Mouse (Mus musculus): ENCODE data around the gene Pdcd2l. TPM values are rescaled to one million over a fixed set of nuclear protein-coding genes. Genes with fewer than 3 reads are reported as not detected.
A peak's percentile ranks its signal among the peaks of the same experiment; 100 is the strongest.
"Not testable (repeated sequence)": the region's sequence is repeated elsewhere in the genome, so short reads cannot be mapped to it uniquely, and the experiment has no call there.

The Pdcd2l gene
- polyA plus RNA-seq, 1 experiment = 32.1 TPM

GRCm38 (mm10) chr7:34189376-34189989 lies 7.0 kb downstream of the Pdcd2l start:
- no peak overlapping the region for H3K4me3 ChIP-seq (ENCODE audit: control insufficient read depth, low read depth, low read length)
- TF ChIP-seq CTCF (IDR thresholded peaks at IDR 0.05; ENCODE audit: control insufficient read depth, insufficient read depth, insufficient replicate concordance, low read depth, low read length) = no peak
- TF ChIP-seq POLR2A (IDR thresholded peaks at IDR 0.05; ENCODE audit: control insufficient read depth, low read depth, low read length) = no peak
- no peaks in the 10 kb centered on the region for H3K4me1 ChIP-seq (ENCODE audit: control insufficient read depth, insufficient read depth, low read length)
- H3K27ac ChIP-seq (ENCODE audit: control insufficient read depth, insufficient read depth, low read depth, low read length) = no peak overlapping the region
- H3K27me3 ChIP-seq (ENCODE audit: control insufficient read depth, insufficient read depth, low read length) = no peaks in the 10 kb centered on the region
- peaks cover 10% of the 10 kb centered on the region for H3K36me3 ChIP-seq (ENCODE audit: control insufficient read depth, insufficient read depth, low read length)

DNA sequence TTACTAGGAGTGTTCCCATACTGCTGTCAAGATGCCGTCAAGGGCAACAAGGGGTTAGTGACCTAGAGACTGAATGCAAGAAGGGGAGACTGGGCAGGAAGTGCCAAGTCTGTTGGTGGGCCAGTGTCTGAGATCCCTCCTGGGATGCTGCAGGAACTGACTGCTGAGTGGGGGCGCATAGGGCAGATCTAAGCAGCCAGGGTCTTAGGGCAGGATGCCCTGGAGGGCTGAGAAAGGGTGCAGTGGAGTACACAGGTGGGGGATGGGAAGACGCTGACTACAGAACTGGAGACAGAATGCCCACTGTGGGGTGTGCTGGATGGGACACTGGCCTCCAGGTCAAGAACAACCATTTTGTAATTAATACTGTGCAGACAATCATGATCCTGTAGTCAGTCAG lies 12.7 kb downstream of the Pdcd2l start:
- TF ChIP-seq CTCF (IDR thresholded peaks at IDR 0.05; ENCODE audit: control insufficient read depth, insufficient read depth, insufficient replicate concordance, low read depth, low read length) (no peak), POLR2A (IDR thresholded peaks at IDR 0.05; ENCODE audit: control insufficient read depth, low read depth, low read length) (no peak)
- Histone ChIP-seq H3K36me3 (ENCODE audit: control insufficient read depth, insufficient read depth, low read length) (no peaks in the 10 kb centered on the region; the same call in 1 of the 2 replicates), H3K27ac (ENCODE audit: control insufficient read depth, insufficient read depth, low read depth, low read length) (no peak overlapping the region), H3K27me3 (ENCODE audit: control insufficient read depth, insufficient read depth, low read length) (no peaks in the 10 kb centered on the region), H3K4me1 (ENCODE audit: control insufficient read depth, insufficient read depth, low read length) (no peaks in the 10 kb centered on the region), H3K4me3 (ENCODE audit: control insufficient read depth, low read depth, low read length) (no peak overlapping the region)

GRCm38 (mm10) chr7:34183356-34183755 lies 13.1 kb downstream of the Pdcd2l start:
- H3K36me3 ChIP-seq (ENCODE audit: control insufficient read depth, insufficient read depth, low read length) = no peaks in the 10 kb centered on the region; the same call in 1 of the 2 replicates
- no peak overlapping the region for H3K27ac ChIP-seq (ENCODE audit: control insufficient read depth, insufficient read depth, low read depth, low read length)

GRCm38 (mm10) chr7:34176241-34176640 lies 20.2 kb downstream of the Pdcd2l start:
- not testable (repeated sequence) for H3K27ac ChIP-seq (ENCODE audit: control insufficient read depth, insufficient read depth, low read depth, low read length); H3K4me1 ChIP-seq (ENCODE audit: control insufficient read depth, insufficient read depth, low read length); H3K27me3 ChIP-seq (ENCODE audit: control insufficient read depth, insufficient read depth, low read length); H3K36me3 ChIP-seq (ENCODE audit: control insufficient read depth, insufficient read depth, low read length); H3K4me3 ChIP-seq (ENCODE audit: control insufficient read depth, low read depth, low read length)

More at GRCm38 (mm10) chr7:34183356-34183755, 13.1 kb downstream of the Pdcd2l start:
- no peaks in the 10 kb centered on the region for H3K4me1 ChIP-seq (ENCODE audit: control insufficient read depth, insufficient read depth, low read length)
- no peaks in the 10 kb centered on the region for H3K27me3 ChIP-seq (ENCODE audit: control insufficient read depth, insufficient read depth, low read length)
- no peak overlapping the region for H3K4me3 ChIP-seq (ENCODE audit: control insufficient read depth, low read depth, low read length)
- TF ChIP-seq POLR2A (IDR thresholded peaks at IDR 0.05; ENCODE audit: control insufficient read depth, low read depth, low read length) (no peak), CTCF (IDR thresholded peaks at IDR 0.05; ENCODE audit: control insufficient read depth, insufficient read depth, insufficient replicate concordance, low read depth, low read length) (no peak)

GRCm38 (mm10) chr7:34172251-34172650 lies 24.2 kb downstream of the Pdcd2l start:
- no peaks in the 10 kb centered on the region for H3K27me3 ChIP-seq (ENCODE audit: control insufficient read depth, insufficient read depth, low read length)
- H3K27ac ChIP-seq (ENCODE audit: control insufficient read depth, insufficient read depth, low read depth, low read length) = no peak overlapping the region
- H3K36me3 ChIP-seq (ENCODE audit: control insufficient read depth, insufficient read depth, low read length) = no peaks in the 10 kb centered on the region
- H3K4me3 ChIP-seq (ENCODE audit: control insufficient read depth, low read depth, low read length) = no peak overlapping the region
- H3K4me1 ChIP-seq (ENCODE audit: control insufficient read depth, insufficient read depth, low read length) = no peaks in the 10 kb centered on the region; the same call in 1 of the 2 replicates
- TF ChIP-seq CTCF (IDR thresholded peaks at IDR 0.05; ENCODE audit: control insufficient read depth, insufficient read depth, insufficient replicate concordance, low read depth, low read length) (no peak), POLR2A (IDR thresholded peaks at IDR 0.05; ENCODE audit: control insufficient read depth, low read depth, low read length) (no peak)

DNA sequence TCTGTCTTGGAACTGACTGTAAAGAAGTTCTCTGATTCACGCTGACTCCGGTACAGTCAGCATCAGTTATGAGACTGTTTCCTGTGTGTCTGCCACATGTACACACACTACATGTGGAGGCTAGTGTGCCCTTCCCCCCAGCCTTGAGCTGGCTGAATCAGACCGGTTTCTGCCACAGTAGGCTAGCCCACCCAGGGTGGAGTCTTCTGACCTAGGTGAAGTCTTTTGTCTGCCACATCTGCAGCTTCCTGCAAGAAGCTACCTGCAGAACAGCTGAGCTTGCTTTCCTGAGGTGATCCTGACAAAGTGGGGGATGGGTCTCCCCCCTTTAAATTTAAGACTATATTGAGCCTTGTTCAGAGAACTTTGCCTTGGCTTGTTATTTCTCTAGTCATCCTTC lies 27.0 kb downstream of the Pdcd2l start, which contains the start of gene Uba2:
Gene Uba2, minus strand, starts transcription at position 146 of the 400 bp plus-strand sequence.
- TF ChIP-seq POLR2A (IDR thresholded peaks at IDR 0.05; ENCODE audit: control insufficient read depth, low read depth, low read length) = no peak
- TF ChIP-seq CTCF (IDR thresholded peaks at IDR 0.05; ENCODE audit: control insufficient read depth, insufficient read depth, insufficient replicate concordance, low read depth, low read length) = no peak
- H3K36me3 ChIP-seq (ENCODE audit: control insufficient read depth, insufficient read depth, low read length) = no peaks in the 10 kb centered on the region
- H3K4me3 ChIP-seq (ENCODE audit: control insufficient read depth, low read depth, low read length) = peak within 1 kb of the TSS; percentile 98
- no peaks in the 10 kb centered on the region for H3K27me3 ChIP-seq (ENCODE audit: control insufficient read depth, insufficient read depth, low read length)
- no peaks in the 10 kb centered on the region; the same call in 1 of the 2 replicates for H3K4me1 ChIP-seq (ENCODE audit: control insufficient read depth, insufficient read depth, low read length)
- H3K27ac ChIP-seq (ENCODE audit: control insufficient read depth, insufficient read depth, low read depth, low read length) = no peak within 1 kb of the TSS

DNA sequence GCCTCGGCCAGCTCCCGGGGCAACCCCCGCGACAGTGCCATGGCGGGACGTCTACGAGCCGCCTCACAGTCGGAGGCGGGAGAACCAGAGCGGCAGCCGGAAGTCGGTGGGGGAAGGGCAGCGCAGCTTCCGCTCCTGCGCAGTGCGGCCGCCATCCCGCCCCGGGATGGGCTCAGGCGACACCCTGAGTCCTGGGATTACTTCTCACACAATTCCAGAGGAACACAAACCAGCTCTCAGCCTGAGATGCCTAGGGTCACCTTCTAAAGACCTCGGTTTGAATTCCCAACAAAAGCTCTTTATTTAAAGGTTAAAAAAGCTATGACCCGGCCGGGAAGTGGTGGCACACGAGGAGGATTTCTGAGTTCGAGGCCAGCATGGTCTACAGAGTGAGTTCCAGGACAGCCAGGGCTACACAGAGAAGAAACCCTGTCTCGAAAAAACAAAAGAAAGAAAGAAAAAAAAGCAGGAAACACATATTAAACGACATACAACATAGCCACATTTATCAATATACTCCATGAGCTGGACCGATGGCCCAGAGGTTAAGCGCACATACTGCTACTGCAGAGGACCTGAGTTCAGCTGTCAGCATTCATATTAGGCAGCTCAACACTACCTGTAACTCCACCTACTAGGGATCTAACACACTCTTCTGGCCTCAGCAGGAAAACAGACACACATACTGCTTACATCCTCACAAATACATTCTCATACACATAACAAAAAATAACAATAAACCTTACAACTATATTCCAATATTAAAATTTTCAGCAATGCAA lies 27.8 kb downstream of the Pdcd2l start:
- Histone ChIP-seq H3K27ac (ENCODE audit: control insufficient read depth, insufficient read depth, low read depth, low read length) (peak overlapping the region; percentile 96), H3K4me3 (ENCODE audit: control insufficient read depth, low read depth, low read length) (peak overlapping the region; percentile 98), H3K4me1 (ENCODE audit: control insufficient read depth, insufficient read depth, low read length) (no peaks in the 10 kb centered on the region; the same call in 1 of the 2 replicates), H3K36me3 (ENCODE audit: control insufficient read depth, insufficient read depth, low read length) (no peaks in the 10 kb centered on the region), H3K27me3 (ENCODE audit: control insufficient read depth, insufficient read depth, low read length) (no peaks in the 10 kb centered on the region)
- TF ChIP-seq POLR2A (IDR thresholded peaks at IDR 0.05; ENCODE audit: control insufficient read depth, low read depth, low read length) (peak; percentile 98), CTCF (IDR thresholded peaks at IDR 0.05; ENCODE audit: control insufficient read depth, insufficient read depth, insufficient replicate concordance, low read depth, low read length) (no peak)
